Mouse (Mus musculus): ENCODE results near the gene Spint4. TPM values are rescaled to one million over a fixed set of nuclear protein-coding genes. Genes with fewer than 3 reads are reported as not detected.

Gene Spint4
- polyA plus RNA-seq (2012; rRNA removed) = not detected in 2 replicates

DNA sequence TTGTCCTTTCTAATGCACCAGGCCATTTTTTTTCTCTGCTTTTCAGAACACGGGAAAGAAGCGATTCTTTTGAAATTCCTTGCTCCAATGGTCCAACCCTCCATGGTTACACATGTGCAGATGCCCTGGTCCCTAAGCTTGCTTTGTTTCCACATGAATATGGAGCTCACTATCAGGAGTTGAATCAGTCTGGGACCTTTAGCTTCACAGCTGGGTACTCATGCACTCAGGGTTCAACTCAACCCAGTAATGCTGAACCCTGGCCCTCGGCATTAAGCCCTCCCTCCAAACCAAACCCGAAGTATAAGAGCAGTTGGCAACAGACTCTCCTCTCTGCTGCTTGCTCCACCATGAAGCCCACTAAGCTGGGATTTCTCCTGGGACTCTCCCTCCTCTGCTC lies at the start of gene Spint4:
Gene Spint4 (plus strand): TSS at position 301 of the 400 bp plus-strand sequence.
- Histone ChIP-seq H3K4me1 (ENCODE audit: control insufficient read depth, insufficient read depth, low read length) (no peaks in the 10 kb centered on the region), H3K4me3 (ENCODE audit: insufficient read depth, low read length) (no peak within 1 kb of the TSS), H3K27ac (ENCODE audit: insufficient read depth, low read length) (no peak within 1 kb of the TSS)
- TF ChIP-seq CTCF (IDR thresholded peaks at IDR 0.05; ENCODE audit: extremely low read depth, insufficient read depth, low read length) (no peak), POLR2A (IDR thresholded peaks at IDR 0.05; ENCODE audit: extremely low read depth, insufficient read depth, low read length) (no peak)

DNA sequence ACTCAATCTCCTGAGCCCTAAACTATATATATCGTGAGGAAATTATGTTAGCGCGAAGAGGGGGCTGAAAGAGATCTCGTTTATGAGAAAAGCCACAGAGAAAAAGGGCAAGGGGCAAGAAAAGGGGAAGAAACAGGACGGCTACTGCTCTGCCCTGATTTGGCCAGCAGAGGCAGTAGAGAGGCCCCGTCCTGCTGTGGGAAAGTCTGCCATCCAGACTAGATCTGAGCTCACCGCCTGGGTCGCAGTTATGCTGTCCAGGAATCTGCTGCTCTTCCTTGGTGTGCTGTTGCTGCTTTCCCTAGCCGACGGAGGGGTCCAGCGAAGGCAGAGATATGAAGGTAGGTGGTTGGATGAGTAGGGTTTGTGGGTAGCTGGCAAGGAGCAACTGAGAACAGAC lies 42.4 kb upstream of the Spint4 start, which contains the start of gene Wfdc10:
Gene Wfdc10 (plus strand): TSS at position 189 of the 400 bp plus-strand sequence.
- H3K27ac ChIP-seq (ENCODE audit: insufficient read depth, low read length) = no peak within 1 kb of the TSS
- H3K4me3 ChIP-seq (ENCODE audit: insufficient read depth, low read length) = no peak within 1 kb of the TSS
- no peak for TF ChIP-seq POLR2A (IDR thresholded peaks at IDR 0.05; ENCODE audit: extremely low read depth, insufficient read depth, low read length)
- peak; percentile 54 for TF ChIP-seq CTCF (IDR thresholded peaks at IDR 0.05; ENCODE audit: extremely low read depth, insufficient read depth, low read length)
- H3K4me1 ChIP-seq (ENCODE audit: control insufficient read depth, insufficient read depth, low read length) = no peaks in the 10 kb centered on the region

DNA sequence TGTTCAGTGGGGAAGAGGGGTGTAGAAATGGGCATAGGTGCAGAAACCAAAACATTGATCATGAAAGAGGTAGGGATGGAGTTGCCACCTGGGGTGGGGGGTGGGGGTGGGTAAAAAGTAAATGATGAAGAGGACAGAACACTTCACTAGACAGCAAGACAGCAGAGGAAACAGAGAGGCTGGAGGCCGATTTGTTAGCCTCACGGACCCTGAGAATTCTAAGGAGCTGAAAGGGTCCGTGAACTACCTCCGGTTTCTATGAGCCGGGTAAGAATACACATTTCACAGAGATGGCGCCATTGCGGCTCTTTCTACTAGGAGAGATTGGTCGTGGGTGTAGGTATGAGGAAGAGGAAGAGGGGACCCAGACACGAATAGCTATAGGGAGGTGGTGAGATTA lies 41.8 kb upstream of the Spint4 start, which contains the start of gene Wfdc9:
Gene Wfdc9 (minus strand): TSS at position 101 of the 400 bp plus-strand sequence.
- TF ChIP-seq CTCF (IDR thresholded peaks at IDR 0.05; ENCODE audit: extremely low read depth, insufficient read depth, low read length) (no peak), POLR2A (IDR thresholded peaks at IDR 0.05; ENCODE audit: extremely low read depth, insufficient read depth, low read length) (no peak)
- no peaks in the 10 kb centered on the region for H3K4me1 ChIP-seq (ENCODE audit: control insufficient read depth, insufficient read depth, low read length)
- no peak within 1 kb of the TSS for H3K4me3 ChIP-seq (ENCODE audit: insufficient read depth, low read length)
- no peak within 1 kb of the TSS for H3K27ac ChIP-seq (ENCODE audit: insufficient read depth, low read length)

DNA sequence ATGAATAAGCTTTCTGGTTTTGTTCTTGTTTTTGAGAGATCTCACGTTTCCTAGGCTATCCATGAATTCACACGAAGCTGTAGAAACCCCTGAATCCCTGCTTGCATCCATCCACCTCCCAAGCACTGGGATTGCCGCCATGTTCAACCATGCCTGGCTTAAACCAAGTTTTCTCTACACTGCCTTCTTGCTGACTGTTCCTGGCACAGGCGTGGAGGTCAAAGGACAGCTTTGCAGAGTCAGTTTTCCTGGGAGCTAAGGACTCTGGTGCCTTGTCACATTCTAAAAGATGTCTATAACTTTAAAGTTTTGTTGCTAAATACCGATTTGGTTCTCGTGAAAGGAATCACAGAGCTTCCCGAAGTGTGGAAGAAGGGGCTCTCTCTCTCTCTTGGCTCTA lies 33.5 kb upstream of the Spint4 start:
- Histone ChIP-seq H3K4me3 (ENCODE audit: insufficient read depth, low read length) (no peak overlapping the region), H3K4me1 (ENCODE audit: control insufficient read depth, insufficient read depth, low read length) (no peaks in the 10 kb centered on the region), H3K27ac (ENCODE audit: insufficient read depth, low read length) (no peak overlapping the region)
- TF ChIP-seq POLR2A (IDR thresholded peaks at IDR 0.05; ENCODE audit: extremely low read depth, insufficient read depth, low read length) (no peak), CTCF (IDR thresholded peaks at IDR 0.05; ENCODE audit: extremely low read depth, insufficient read depth, low read length) (no peak)

DNA sequence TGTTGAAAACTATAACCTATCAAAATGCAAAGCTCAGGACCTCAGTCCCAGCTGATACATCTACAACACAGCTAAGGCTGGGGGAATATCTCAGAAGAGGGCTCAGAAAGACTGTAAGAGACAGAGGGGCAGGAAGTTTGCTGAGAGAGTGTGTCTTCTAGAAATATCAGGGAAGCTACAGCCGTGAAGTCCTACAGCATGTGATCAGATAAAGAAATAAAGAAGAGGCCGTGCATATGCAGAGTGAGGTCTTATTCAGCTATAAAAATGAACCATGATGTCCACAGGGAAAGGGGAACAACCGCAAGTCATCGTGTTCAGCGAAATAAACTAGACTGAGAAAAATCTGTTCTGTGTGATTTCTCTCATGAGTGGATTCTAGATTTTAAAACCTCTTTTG lies 28.0 kb upstream of the Spint4 start:
- no peak overlapping the region for H3K4me3 ChIP-seq (ENCODE audit: insufficient read depth, low read length)
- no peaks in the 10 kb centered on the region for H3K4me1 ChIP-seq (ENCODE audit: control insufficient read depth, insufficient read depth, low read length)
- TF ChIP-seq POLR2A (IDR thresholded peaks at IDR 0.05; ENCODE audit: extremely low read depth, insufficient read depth, low read length) = no peak
- no peak for TF ChIP-seq CTCF (IDR thresholded peaks at IDR 0.05; ENCODE audit: extremely low read depth, insufficient read depth, low read length)
- H3K27ac ChIP-seq (ENCODE audit: insufficient read depth, low read length) = no peak overlapping the region

DNA sequence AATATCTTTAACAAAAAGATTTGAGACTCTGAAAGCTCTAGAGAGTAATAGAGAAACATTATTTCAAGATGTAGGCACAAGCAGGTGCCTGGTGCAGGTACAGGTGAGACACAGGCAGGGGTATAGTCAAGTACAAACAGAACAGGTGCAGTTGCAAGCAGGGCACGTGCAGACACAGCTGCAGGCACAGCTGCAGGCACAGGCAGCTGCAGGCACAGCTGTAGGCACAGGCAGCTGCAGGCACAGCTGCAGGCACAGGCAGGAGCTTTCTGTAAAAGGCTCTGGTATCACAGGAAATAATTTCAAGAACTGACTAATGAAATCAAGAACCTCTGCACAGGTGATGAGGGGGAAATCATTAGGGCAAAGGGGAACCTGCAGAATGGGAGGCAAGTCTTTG lies 27.4 kb upstream of the Spint4 start:
- Histone ChIP-seq H3K4me3 (ENCODE audit: insufficient read depth, low read length) (no peak overlapping the region), H3K27ac (ENCODE audit: insufficient read depth, low read length) (no peak overlapping the region), H3K4me1 (ENCODE audit: control insufficient read depth, insufficient read depth, low read length) (no peaks in the 10 kb centered on the region)
- no peak for TF ChIP-seq CTCF (IDR thresholded peaks at IDR 0.05; ENCODE audit: extremely low read depth, insufficient read depth, low read length)
- TF ChIP-seq POLR2A (IDR thresholded peaks at IDR 0.05; ENCODE audit: extremely low read depth, insufficient read depth, low read length) = no peak

DNA sequence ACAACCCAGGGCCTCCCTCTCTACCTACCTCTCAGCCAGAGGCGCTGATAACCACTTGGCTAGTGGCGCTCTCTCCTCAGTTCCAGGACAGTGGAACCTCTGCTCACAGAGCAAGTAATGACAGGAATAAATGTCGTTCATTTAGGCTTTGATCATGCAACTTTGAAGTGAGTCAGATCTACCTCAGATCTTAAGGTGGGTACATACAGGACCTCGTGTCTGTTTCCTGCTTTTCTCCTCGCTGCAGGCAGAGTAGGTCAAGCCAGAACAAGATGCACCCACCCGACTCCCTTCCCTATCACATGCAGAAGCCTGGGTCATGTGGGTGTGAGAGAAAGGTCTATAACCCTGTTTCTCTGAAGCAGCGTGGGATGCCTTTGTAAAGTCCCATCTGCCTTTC lies 24.3 kb upstream of the Spint4 start, which contains the start of gene Wfdc11:
Gene Wfdc11 (minus strand): TSS at position 101 of the 400 bp plus-strand sequence.
- TF ChIP-seq CTCF (IDR thresholded peaks at IDR 0.05; ENCODE audit: extremely low read depth, insufficient read depth, low read length) = no peak
- TF ChIP-seq POLR2A (IDR thresholded peaks at IDR 0.05; ENCODE audit: extremely low read depth, insufficient read depth, low read length) = no peak
- Histone ChIP-seq H3K4me3 (ENCODE audit: insufficient read depth, low read length) (no peak within 1 kb of the TSS), H3K27ac (ENCODE audit: insufficient read depth, low read length) (no peak within 1 kb of the TSS), H3K4me1 (ENCODE audit: control insufficient read depth, insufficient read depth, low read length) (no peaks in the 10 kb centered on the region)

DNA sequence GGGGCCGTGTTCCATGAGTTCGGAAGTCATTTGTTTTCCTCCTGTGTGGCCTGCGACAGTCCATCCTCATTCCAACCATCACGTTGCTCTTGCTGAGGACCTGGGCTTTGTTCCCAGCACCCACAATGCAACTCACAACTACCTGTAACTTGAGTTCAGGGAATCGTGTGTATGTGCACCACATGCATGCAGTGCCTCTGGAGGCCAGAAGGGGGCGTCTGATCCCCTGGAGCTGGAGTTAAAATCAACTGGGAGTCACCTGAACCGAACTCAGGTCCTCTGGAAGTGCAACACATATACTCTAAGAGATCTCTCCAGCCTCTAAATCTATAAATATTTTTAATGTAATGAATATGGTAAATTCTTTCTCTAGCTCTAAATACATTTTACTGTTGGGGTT lies 22.2 kb upstream of the Spint4 start:
- TF ChIP-seq CTCF (IDR thresholded peaks at IDR 0.05; ENCODE audit: extremely low read depth, insufficient read depth, low read length) = no peak
- TF ChIP-seq POLR2A (IDR thresholded peaks at IDR 0.05; ENCODE audit: extremely low read depth, insufficient read depth, low read length) = no peak
- Histone ChIP-seq H3K4me1 (ENCODE audit: control insufficient read depth, insufficient read depth, low read length) (no peaks in the 10 kb centered on the region), H3K27ac (ENCODE audit: insufficient read depth, low read length) (no peak overlapping the region), H3K4me3 (ENCODE audit: insufficient read depth, low read length) (no peak overlapping the region)

DNA sequence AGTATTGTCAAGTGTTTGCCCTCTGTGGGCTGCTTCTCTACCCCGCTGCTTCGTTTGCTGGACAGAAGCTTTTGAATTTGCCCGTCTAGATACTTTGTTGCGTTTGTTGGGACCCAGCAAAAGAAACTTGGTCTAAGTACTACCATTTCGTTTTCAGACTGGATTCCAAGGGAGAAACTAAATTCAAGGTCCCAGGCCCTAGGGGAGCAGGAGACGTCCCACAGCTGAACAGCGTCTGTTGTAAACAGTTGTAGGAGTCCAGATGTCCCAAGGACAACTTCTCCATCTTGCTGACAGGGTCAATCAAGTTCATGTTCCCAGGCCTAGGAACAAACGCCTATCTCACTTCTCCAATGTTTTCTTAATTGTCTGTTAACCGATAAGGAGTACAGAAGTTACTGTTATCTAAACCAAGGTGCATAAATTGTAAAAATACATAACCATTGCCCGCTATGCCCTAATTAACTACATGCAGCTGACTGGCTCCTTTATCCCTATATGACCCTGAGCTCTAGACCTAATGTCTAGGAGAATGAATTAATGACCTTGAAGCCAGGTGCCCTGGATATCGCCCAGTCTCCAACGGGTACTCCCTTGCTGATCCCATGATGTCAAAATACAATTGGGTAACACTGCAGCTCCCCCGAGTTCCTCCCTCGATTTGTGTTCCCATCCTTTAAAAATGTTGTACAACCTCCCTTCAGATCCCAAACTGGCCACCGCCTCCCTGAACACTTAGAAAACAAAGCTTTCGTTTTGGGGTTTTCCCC lies 21.2 kb upstream of the Spint4 start:
- TF ChIP-seq POLR2A (IDR thresholded peaks at IDR 0.05; ENCODE audit: extremely low read depth, insufficient read depth, low read length) = no peak
- no peak for TF ChIP-seq CTCF (IDR thresholded peaks at IDR 0.05; ENCODE audit: extremely low read depth, insufficient read depth, low read length)
- Histone ChIP-seq H3K4me3 (ENCODE audit: insufficient read depth, low read length) (no peak overlapping the region), H3K4me1 (ENCODE audit: control insufficient read depth, insufficient read depth, low read length) (no peaks in the 10 kb centered on the region), H3K27ac (ENCODE audit: insufficient read depth, low read length) (no peak overlapping the region)
